Mouse (Mus musculus) layer of hippocampus, adult 2 months (tissue): ENCODE results near the gene Dnajc8. TPM values are rescaled to one million over a fixed set of nuclear protein-coding genes. Genes with fewer than 3 reads are reported as not detected.
"Not testable (repeated sequence)": the region's sequence is repeated elsewhere in the genome, so short reads cannot be mapped to it uniquely, and the experiment has no call there.

Experiments
- DNase-seq, 2 experiments: peaks; one replicate each; pipeline ENCODE4 v3.0.0; 2022; ENCODE audit warnings: low spot score in 2 of 2
- H3K27ac ChIP-seq: fragments of 200-600 bp; 2 replicates; pipeline ENCODE4 v1.8.1; 2022
- H3K4me3 ChIP-seq: fragments of 200-600 bp; 2 replicates; pipeline ENCODE4 v1.8.1; 2022; ENCODE audit warnings: mild to moderate bottlenecking
- CTCF ChIP-seq: fragments of 200-600 bp; conservative IDR thresholded peaks from 2 replicates; pipeline ENCODE4 v1.8.1; 2022; ENCODE audit warnings: antibody characterized with exemption, mild to moderate bottlenecking, moderate library complexity
- total RNA-seq, 2 experiments: library from RNA; stranded (reverse); gene quantifications; 2 replicates each; pipeline ENCODE4 v1.2.3; 2021

Gene Dnajc8
- total RNA-seq, 2 experiments from 2014 or later = 87.9 to 92.9 TPM

DNA sequence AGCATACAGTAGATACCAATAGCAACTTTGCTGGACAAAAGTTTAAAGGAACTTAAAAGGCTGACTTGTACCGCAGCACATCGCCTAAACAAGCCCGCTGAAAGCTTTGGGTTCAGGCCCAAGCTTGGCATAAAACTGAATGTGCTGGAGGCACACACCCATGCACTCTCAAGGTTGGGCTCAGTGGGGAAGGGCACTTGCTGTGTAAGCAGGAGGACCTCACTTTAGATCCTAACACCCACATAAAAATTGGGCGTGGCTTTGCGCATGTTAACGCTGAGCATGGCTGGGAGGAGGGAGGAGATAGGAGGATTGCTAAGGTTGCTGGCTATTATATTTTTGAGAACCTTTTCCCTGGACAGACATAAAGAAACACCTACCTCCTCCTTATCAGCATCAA, 10.5 kb upstream of the Dnajc8 start:
- TF ChIP-seq CTCF = no peak
- no peak for DNase-seq
- no peak overlapping the region for H3K27ac ChIP-seq

DNA sequence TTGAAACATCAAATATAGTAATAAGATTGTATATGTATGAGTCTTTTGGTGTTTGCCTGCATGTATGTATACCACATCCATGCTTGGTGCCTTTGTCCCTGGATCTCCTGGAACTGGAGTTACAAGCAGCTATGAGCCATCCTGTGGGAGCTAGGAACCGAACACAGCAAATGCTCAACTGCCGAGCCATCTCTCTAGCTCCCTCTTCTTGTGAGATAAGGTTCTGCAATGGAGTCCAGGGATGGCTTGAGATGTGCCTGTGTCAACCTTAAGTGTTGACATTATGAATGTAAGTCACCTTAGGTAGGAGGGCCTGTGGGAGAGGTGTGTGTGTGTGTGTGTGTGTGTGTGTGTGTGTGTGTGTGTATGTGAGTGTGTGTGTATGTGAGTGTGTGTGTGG, 8.7 kb upstream of the Dnajc8 start:
- TF ChIP-seq CTCF = peak; percentile 56
- no peak for DNase-seq
- H3K4me3 ChIP-seq = no peak overlapping the region
- H3K27ac ChIP-seq = no peak overlapping the region

More for the DNA sequence above, 10.5 kb upstream of the Dnajc8 start:
- H3K4me3 ChIP-seq = no peak overlapping the region

DNA sequence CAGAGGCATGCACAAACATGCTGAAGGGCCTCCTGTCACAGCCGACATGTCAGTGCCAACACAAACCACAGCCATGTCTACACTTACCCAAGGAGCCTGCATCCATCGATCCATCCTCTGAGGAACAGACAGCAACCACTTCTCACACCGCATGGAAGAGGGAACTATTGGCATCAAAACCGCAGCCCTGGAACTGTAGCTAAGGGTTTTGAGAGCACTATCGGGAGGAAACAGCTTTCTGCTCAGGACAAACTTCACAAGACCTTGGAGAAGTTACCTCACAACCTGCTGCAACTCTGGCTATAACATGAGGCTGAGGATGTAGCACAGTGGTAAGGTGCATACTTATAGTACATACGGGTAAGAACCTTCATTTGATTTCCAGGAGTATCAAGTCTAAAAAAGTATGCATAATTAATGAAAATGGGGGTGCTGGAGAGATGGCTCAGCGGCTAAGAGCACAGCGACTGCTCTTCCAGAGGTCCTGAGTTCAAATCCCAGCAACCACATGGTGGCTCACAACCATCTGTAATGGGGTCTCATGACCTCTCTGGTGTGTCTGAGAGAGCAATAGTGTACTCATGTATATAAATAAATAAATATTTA, 7.3 kb upstream of the Dnajc8 start:
- no peak overlapping the region for H3K4me3 ChIP-seq
- no peak for TF ChIP-seq CTCF
- no peak overlapping the region for H3K27ac ChIP-seq
- no peak for DNase-seq

DNA sequence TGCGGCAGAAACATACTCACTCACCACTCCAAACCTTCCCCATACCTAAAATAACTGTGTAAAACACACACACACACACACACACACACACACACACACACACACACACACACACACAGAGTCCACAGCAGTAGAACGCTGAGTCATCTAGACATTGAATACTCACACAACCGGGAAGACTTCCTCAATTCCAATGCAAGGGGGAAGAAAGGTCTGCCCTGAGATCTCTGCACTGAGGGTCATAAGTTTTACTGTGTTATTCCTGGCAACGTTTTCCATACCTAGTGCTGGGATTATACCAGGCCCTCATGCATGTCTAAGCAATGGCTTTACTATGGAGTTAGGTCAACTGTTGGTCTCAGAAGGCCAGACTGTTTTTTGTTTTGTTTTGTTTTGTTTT, 6.0 kb upstream of the Dnajc8 start:
- TF ChIP-seq CTCF = no peak
- no peak overlapping the region for H3K4me3 ChIP-seq
- no peak for DNase-seq

DNA sequence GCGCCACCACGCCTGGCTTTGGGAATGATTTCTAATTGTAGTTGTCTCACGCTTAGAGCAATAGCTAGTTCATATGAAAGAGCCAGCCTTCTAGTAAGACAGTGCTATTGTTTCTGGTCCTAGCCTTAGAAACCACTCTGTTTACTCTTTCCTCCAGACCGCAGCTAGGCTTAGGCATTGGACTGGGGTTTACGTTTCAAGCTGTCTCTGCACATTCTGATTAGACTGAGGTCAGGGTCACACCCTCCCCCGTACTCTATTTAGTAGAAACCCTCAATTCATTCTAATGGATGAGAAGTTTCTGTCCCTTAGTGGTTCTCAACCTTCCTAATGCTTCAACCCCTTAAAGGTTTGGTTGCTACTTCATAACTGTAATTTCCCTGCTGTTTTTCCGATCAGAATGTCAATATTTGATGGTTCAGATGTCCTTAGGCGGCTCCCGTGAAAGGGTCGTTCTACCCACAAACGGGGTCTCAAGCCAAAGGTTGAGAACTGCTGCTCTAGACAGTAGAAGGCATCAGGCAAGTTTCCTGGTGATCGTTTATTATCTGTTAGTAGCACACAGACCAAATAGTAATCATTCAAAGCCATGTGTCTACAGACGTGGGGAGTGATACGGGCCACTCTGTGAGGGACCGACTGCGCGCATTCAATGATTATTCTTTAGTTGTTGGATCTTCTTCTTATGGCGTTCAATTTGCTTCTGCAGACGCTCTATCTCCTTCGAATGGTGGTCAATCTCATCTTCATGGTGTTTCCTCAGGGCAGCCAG, 5.1 kb upstream of the Dnajc8 start:
- Histone ChIP-seq H3K27ac (no peak overlapping the region), H3K4me3 (no peak overlapping the region)
- no peak for TF ChIP-seq CTCF
- DNase-seq = no peak

More for the DNA sequence above, 6.0 kb upstream of the Dnajc8 start:
- no peak overlapping the region for H3K27ac ChIP-seq

DNA sequence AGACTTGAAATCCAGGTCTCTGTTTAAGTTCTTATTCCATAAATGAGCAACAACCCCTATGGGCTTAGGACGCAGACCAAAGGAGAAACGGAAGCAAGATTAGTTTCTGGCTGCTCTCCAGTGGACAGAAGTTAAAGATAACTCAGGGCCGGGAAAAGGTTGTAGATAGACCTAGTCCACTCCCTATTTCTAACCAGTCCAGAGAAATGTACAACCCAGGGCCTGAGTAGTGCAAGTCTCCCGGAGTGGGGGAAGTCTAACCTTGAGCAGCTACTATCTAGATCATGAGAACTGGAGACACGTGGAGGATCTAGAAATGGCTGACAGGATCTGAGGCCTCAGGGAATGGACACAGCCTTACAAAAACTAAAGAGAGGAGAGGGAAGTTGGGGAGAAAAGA, 2.9 kb upstream of the Dnajc8 start:
- no peak for TF ChIP-seq CTCF
- Histone ChIP-seq H3K27ac (peak overlapping the region; percentile 96), H3K4me3 (peak overlapping the region; percentile 79)
- peak in 1 of 2 experiments; percentile 15 for DNase-seq

DNA sequence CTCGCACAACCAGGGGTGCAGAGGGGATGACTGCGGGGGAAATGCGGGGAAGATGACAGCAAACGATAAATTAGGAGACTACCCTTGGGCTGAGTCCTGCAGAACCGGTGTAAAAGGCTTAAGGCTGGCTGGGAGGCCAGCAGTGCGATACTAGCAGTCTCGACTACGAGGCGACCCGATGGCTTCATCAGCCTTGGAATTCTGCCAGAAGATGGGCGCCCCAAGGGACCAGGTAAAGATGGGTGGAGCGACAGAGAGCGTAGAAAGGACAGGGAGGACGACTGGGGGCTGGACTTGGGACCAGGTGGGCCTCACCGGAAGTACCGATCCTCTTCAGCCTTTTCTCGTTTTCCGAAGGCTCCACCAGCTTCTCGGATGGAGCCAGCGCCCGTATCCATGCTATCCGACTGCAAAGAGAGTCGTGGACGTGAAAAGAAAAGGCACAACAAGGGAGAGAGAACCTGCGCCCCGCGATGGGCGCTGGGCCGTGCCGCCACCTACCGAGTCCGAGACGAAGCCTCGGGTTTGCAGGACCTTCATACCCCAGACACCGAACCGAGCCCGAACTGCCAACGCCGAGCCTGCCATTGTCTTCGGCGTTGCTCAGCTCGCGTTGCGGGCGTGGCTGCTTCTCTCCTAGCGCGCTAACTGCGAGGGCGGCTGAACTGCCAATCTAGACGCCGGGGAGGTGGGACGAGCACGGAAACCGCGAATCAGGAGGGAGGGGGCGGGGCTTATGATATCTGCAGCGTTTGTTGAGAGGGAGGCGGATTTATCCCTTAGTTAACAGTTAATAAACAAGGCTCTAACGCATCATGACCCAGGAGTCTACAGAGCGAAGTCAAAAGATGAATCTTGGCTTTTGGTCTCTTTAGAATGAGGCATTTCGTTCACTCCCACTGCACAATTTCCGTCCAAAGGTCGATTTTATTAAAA, 2.1 kb upstream of the Dnajc8 start, which contains the start of gene Atpif1:
Gene Atpif1, minus strand, starts transcription at position 679 of the 936 bp plus-strand sequence.
- no peak for TF ChIP-seq CTCF

DNA sequence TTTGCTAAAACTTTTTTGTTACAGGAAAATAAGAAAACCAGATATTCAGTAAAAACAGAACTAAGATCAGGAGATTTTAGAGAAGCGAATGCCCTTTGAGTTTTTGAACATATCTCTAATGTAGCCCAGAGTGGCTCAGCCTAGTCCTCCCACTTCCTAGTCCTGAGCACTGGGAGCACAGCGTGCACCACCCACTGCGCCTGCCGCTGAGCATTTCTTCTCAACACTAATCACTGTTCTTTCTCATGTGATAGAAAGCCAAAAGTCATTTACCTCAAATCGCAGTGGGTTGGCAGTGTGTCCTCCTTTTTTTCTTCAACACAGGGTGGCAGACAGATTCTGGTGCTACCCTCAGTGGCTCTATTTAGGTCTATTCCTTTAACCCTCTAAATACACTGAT, 4.1 kb downstream of the Dnajc8 start:
- TF ChIP-seq CTCF = no peak
- H3K4me3 ChIP-seq = no peak overlapping the region
- no peak overlapping the region for H3K27ac ChIP-seq
- peak in 1 of 2 experiments; percentile 22 for DNase-seq

More for the DNA sequence above, 2.1 kb upstream of the Dnajc8 start, which contains the start of gene Atpif1:
- peak; percentile 89 to 92 for DNase-seq
- Histone ChIP-seq H3K27ac (peak within 1 kb of the TSS; percentile 96), H3K4me3 (peak within 1 kb of the TSS; percentile 79)

DNA sequence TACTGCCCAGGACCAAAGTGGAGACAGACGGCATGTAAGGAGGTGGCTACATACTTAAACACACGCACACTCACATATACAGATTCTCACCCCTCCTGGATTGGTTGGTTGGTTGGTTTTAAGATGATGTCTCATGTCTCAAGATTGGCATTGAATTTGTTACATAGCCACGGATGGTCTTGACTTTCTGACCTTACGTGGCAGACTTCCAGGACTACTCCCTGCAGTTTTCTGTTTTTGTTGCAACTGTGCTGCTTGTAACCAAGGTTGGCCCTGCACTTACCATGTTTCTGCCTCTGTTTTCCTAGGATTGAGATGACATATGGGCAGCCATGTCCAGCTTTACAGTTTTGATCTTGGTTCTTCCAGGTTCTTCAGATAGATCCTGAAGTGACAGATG, 6.1 kb downstream of the Dnajc8 start:
- Histone ChIP-seq H3K27ac (no peak overlapping the region), H3K4me3 (no peak overlapping the region)
- TF ChIP-seq CTCF = no peak
- no peak for DNase-seq

DNA sequence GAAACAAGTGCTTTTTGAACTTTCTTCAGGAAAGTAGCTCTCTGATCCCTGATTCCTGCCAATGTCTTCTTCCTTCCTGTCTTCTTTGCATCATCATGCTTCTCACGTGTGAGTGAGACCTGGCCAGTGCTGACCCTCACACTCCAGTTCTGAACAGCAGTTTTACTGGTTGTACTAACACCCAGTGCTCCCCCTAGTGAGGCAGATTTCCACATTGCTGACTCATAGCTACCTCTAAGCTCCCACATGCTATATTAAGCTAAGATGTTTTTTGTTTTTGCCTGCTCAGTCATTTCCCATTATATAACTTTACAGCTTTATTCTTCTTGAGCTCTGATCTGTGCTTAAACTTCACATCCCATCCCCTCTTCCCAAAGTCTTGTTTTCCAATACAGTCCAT, 7.4 kb downstream of the Dnajc8 start:
- H3K4me3 ChIP-seq = no peak overlapping the region
- DNase-seq = peak in 1 of 2 experiments; percentile 60
- TF ChIP-seq CTCF = peak; percentile 57
- H3K27ac ChIP-seq = peak overlapping the region; percentile 63

DNA sequence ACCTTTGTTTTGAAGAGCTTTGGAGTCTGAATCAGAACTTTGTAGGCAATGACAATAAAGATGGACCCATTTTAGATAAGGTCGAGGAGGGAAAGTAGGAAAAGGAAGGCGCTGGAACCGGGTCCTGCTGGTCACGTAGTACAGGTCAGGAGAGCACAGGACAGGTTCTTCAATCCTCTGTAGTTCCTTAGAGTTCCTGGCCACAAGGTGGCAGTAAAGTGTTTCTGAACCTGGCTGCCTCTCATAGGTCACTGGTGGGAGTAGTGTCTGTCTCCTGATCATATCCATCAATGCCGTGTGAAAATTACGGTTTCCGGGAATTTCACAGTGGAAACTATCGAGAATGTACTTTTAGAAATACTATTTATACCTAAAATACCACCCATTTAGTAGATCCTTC, 10.5 kb downstream of the Dnajc8 start:
- peak; percentile 41 to 69 for DNase-seq
- Histone ChIP-seq H3K27ac (no peak overlapping the region), H3K4me3 (no peak overlapping the region)
- peak; percentile 88 for TF ChIP-seq CTCF

DNA sequence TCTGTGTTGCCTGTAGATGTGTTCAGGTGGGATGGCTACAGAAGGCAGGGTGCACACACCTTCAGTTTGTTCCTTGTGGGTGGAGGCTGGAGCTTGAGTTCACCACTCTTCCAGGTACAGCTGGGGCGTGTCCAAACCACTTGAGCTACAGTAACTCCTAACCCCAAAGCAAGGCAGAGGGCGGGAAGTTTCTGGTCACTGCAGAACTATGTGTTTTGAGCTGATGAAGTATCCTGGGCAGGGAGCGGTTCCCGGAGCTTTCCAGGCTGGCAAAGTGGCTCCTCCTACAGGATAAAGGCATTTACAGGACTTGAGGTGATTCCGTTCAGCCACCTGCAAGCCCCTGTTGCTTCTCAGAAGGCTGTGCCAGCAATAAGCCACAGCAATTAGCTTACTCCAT, 18.9 kb downstream of the Dnajc8 start:
- no peak for TF ChIP-seq CTCF
- no peak for DNase-seq
- no peak overlapping the region for H3K4me3 ChIP-seq
- H3K27ac ChIP-seq = no peak overlapping the region

DNA sequence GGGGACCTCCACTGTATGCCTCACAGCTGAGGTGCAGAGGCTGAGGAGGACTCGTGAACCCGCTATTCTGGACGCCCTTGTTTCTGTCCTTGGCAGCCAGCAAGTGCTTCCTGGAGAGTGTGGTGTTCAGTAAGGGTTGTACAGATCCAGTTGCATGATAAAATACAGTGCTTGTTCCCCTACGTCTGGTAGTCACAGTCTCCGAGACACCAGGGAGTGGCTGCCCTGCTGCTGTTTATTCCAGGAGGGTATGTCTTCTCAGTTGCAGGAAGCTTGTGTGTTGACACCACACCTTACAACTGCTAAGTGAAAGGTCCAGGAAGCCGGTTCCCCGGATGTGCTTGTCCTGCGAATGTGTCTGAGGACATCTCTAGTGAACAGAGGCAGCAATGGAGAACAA, 19.3 kb downstream of the Dnajc8 start:
- H3K4me3 ChIP-seq = no peak overlapping the region
- no peak for TF ChIP-seq CTCF
- no peak overlapping the region for H3K27ac ChIP-seq
- DNase-seq = no peak

DNA sequence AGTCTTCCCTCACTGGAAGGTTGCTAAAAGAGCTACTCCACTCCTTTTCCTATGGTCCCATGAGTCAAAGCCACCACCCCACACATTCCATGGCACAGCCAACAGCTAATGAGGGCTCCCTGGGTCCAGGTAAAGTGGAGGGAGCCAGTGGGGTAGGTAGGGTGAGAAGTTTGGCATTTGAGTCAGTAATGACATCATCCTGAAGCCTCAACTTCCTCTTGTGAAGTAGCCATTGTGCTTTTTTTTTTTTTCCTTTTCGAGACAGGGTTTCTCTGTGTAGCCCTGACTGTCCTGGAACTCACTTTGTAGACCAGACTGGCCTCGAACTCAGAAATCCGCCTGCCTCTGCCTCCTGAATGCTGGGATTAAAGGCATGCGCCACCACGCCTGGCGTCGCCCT, 20.2 kb downstream of the Dnajc8 start:
- not testable (repeated sequence) for H3K27ac ChIP-seq, DNase-seq, H3K4me3 ChIP-seq
